Mouse (Mus musculus) adrenal gland, postnatal 36 days (tissue): ENCODE data around the gene Lrrc4b. TPM values are rescaled to one million over a fixed set of nuclear protein-coding genes. Genes with fewer than 3 reads are reported as not detected.

Experiments
- DNase-seq, 2 experiments: peaks; one replicate each; pipeline ENCODE4 v3.0.0; 2021; ENCODE audit warnings: mixed read lengths in 1 of 2
- total RNA-seq, 2 experiments: library from RNA; stranded (reverse); gene quantifications; 2 replicates each; pipeline ENCODE4 v1.2.3; 2021

Lrrc4b gene
- total RNA-seq, 2 experiments from 2014 or later: 3.9 to 4.9 TPM

DNA sequence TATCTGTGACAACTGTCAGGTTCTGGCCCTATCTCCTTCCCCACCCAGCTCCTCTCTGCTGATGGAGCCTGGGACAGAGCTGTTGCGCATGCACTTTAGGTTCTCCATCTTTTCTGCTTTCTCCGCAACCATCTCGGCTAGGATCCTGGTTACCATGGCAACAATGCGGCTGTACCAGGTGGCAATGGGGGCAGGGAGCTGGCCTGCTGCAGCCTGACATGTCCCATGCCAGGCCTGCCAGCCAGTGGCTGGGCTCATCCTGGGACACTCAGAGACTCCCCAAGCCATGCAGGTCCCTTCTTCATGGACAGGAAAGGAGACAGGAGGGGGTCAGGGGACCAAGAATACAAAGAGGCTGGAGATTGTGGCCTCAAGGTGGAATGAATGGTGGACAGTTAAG lies 35.7 kb downstream of the Lrrc4b start:
- DNase-seq: no peak

DNA sequence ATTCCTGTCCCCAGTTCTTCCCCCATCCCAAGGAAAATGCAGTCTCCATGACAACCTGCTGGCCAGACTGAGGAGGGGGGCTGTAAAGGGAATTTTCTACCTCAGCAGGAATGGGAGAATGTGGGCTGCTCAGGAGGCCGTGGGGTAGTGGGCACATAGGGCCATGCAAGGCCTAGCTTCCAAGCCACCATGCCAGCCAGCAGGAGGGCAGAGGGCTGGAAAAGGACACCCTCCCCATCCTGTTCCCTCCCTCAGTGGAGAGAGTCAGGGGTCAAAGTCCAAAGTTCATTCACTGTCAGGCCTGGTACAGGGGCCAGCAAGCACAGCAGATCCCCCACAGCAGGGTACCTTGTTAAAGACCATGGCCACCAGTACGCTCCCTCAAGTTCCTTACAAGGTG lies 36.3 kb downstream of the Lrrc4b start, which contains the start of gene Aspdh:
Gene Aspdh (plus strand): TSS at position 281 of the 400 bp plus-strand sequence.
- no peak for DNase-seq

DNA sequence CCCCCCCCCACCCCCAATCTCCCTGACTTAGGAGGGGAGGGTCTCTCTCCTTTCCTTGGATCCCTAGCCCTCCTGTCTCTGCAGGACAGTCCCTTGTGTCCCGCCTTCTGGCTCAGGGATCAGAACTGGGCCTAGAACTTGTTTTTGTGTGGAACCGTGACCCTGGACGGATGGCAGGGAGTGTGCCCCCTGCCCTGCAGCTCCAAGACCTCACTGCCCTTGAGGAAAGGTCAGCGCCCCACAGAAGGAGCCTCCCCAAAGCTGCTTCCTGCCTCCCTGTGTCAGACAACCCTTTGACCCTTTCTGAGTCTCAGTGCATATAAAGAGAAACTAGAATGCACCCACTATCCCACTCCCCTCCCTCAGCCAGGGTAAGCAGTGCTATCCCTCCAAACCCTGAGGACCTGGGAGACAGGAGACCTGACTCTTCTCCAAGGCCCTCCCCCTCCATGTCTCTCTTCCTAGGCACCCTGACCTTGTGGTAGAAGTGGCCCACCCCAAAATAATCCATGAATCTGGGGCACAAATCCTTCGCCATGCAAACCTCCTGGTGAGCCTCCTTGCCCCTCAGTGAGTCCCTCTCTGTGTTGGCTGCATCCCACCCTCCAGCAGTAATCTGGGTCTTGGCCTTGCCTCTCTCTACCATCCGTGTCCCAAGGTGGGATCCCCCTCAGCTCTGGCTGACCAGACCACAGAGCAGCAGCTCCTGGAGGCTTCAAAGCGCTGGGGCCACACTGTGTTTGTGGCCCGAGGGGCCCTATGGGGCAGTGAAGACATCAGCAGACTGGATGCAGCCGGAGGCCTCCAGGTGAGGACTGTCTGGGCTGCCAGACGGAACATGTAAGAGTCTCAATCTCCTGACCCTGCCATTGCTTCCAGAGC lies 37.4 kb downstream of the Lrrc4b start:
- DNase-seq: no peak

DNA sequence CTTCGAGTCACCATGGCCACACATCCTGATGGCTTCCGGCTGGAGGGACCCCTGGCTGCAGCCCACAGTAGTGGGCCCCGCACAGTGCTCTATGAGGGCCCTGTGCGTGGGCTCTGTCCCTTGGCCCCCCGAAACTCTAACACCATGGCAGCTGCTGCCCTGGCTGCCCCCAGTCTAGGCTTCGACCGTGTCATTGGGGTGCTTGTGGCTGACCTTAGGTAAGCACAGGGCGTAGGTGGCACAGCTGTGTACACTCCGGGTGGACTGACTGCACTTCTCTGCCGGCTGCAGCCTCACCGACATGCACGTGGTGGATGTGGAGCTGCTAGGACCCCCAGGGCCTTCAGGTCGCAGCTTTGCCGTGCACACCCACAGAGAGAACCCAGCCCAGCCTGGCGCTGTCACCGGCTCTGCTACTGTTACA lies 38.1 kb downstream of the Lrrc4b start:
- DNase-seq: no peak

- DNase-seq: peak; percentile 94
Measured at GRCm38 (mm10) chr7:44467811-44468411, 39.1 kb downstream of the Lrrc4b start, which contains the start of gene Josd2. Josd2 (plus strand) TSS chr7:44467980.

DNA sequence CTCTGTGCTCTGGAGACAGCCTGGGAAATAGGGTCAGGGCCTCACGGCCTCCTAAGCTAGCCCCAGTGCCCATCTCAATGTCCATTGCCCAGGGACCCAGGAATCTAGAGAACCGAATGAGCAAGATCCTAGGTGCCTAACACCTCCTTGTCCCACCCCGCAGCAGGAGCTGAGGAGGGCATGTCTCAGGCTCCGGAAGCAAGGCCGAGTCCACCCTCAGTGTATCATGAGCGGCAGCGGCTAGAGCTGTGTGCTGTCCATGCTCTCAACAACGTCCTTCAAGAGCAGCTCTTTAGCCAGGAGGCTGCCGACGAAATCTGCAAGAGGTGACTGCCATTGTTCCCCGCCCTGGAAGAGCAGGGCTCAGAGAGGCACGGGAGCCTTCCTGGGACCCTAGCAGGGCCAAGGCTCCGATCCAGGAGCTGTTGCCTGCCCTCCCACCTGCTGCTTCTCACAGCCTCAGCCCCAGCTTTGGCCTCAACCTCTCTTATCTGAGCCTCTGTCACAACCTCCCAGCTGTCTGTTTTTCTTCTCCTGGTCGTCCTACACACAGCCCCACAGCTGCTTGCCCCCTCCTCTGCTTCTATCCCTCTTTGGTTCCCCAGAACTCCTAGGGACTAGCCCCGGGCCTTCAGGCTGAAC lies 39.9 kb downstream of the Lrrc4b start:
- no peak for DNase-seq

DNA sequence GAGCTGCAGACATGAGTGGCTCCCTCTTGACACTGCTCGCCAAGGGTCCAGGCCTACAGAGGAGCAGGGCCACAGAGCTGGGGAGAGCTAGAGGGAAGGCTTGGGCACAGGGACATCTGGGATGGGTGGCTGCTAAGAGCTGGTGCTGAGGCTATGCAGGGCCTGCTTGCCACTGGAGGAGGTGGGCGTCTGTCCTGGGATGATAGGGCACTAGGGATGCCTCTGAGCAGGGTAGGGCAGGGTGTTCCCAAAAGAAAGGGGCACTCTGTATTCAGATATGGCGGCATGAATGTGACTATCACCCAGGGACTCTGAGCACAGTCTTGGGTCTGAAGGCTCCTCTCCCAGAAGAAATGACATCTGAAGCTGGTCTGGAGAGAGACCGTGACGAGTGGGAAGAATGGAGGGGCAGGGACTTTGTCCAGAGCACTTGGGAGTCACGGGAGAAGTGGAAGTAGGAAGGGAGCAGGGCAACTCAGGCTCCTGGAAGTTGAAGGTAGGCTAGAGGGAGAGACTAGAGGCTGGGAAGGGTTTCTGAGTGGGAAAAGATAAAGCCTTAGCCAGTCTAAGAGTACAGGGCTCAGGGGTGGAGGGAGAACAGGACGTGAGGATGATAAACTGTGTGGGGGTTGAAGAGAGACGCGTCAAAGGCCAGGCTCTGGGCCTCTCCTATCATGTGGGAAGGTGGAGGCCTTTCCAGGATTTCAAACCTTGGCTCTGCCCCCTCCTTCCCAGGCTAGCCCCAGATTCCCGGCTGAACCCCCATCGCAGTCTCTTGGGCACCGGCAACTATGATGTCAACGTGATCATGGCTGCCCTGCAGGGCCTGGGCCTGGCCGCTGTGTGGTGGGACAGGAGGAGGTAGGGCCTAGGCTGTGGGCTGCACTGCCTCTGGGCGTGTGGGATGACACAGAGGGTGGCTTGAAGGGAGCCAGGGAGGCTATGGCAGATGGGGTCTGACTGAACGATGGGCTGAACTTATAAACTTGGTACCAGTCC lies 41.2 kb downstream of the Lrrc4b start:
- no peak for DNase-seq

GRCm38 (mm10) chr7:44470696-44471612 lies 42.1 kb downstream of the Lrrc4b start:
- no peak for DNase-seq

DNA sequence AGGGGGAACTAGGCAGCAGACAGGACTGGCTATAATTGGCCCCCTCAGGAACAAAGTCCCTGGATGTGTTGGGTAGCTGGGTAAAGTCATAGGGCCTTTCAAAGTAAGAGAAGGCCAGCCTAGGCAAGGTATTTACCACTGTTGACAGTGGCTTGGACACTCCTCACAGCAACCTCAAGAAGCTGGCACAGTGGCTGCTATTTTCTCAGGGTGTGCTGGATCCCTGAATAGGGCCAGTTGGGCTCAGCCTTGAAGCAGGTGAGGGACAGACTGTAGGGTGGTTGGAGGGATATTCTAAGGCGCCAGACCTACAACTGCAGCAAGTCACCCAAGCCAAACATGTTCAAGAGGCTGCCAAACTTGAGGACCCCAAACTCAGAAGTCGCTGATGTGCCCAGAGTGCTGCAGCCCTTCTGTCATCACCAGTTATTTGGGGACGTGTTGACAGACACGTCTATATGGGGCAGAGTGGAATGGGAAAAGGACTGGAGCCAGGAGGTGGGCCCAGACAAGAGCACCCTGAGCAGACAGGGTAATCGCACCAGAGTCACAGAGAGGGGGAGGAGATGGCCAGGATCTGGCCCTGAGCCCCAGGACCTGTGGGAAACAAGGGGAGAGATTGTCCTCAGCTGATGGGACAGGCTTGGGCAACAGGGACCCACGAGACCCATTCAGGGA lies 43.2 kb downstream of the Lrrc4b start:
- DNase-seq: no peak

GRCm38 (mm10) chr7:44472558-44472885 lies 43.7 kb downstream of the Lrrc4b start:
- DNase-seq: no peak

DNA sequence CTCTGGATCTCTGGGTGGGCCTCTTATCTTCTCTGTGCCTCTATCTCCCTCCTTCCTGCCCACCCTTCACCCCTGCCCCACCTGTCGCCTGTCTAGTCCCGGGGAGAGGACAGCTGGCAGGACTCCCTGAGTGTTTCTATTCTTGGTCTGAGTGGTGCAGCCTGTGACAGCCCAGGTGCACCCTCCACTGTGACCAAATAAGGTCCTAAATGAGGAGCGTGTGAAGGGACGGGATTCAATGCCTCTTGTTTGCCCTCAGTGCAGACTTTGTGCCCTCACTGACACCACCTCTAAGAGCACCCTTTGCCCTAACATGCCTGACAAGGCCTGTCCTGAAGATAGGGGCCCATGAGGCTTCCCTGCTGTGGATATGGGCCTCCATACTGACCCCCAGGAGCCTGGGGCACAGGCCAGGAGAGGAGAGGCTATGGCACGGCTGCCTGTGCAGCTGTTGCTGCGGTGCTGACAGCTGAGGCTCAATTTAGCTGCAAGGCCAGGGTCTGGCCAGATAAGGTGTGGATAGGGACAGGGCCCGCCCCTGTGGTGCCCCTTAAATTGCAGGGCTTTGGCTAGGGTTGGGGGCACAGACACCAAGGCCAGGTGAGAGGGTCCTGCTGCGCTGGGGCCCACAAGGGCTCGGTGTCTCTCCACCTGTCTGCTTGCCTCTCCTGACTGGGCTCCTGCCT lies 44.3 kb downstream of the Lrrc4b start:
- DNase-seq: no peak

- DNase-seq: no peak
Measured at GRCm38 (mm10) chr7:44474419-44474818, 45.6 kb downstream of the Lrrc4b start.

DNA sequence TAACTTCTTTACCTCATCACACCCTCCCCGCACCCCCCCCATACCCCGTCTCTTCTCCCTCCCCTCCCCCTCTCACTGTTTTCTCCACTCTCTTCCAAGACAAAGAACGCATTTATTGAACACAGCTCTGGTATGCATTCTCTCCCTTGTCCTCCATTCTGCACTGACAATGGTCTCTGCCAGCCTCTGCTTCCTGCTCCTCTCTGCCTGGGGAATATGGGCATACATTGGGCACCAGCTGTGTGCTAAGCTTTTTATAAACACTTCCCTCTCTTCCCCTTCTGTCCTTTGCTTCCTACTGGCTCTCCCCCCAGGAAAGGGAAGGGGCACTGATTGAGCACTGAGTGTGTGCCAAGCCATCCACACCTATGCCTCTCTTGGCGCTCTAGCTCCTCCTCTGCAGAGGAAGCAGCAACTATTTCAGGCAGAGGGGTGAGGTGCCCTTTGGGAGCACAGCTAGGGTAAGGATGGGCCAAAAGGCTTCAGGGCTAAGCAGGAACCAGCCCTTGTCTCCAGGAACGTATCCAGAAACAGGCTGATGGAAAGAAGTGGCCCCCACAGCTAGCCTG lies 46.3 kb downstream of the Lrrc4b start:
- DNase-seq: no peak

DNA sequence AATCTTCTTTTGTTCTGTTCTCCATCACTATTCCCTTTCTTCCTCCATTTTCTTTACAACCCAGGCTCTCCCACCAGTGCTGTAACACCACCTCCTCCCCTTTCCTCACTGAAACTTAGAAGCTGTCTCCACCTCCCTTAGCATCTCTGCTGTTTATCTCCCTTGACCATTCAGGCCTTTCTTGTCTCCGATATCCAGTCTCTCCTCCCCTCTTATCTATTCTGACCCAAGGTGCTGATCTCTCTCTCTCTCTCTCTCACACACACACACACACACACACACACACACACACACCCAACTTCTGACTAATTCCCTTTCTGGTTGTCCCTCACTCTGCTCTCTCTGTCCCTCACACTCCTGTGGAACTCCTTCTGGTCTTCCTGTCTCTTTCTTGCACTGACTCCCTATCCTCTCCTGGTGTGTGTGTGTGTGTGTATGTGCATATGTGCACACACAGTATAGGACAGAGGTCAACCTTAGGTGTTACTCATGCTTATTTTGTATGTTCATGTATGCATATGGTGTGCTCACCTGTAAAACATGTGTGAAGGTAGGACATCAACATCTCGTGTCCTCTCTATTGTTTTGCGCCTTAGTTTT lies 54.1 kb downstream of the Lrrc4b start:
- no peak for DNase-seq

- DNase-seq: no peak
Measured at GRCm38 (mm10) chr7:44484109-44484508, 55.3 kb downstream of the Lrrc4b start.

DNA sequence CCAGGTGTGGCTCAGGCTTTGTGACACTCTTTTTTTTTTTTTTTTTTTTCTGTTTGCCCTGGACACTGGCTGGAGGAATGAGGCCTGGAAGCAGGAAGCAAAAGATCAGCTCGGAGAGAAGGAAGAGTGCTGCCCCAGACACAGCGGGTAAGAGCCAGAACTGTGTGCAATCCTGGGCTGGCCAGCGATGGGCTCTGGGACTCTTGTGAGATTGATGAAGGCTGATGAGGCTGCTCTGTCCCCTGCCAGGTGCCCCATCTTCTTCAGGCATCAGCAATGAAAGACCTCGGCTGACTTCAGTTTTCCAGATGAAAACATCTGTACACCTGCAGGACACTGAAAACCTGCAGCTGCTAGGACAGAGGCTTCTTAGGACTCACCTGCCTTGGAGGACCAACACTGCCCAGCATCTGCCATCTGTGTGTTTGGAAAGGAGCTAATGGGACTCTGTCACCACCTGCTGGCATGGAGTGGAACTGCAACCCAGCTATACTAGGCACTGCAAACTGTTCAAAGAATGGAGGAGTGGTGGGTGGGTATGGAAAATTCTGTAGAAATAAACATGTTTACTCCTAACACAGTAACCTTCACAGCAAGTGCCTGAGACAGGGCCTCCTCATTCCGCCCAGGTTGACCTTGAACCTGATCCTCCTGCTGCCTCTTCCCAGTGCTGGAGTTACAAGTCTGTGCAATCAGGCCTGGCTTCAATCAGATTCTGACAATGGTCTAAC lies 56.2 kb downstream of the Lrrc4b start:
- peak; percentile 71 to 78 for DNase-seq

- no peak for DNase-seq
Measured at GRCm38 (mm10) chr7:44485572-44486195, 56.9 kb downstream of the Lrrc4b start.
